Comparison of ENCODE assay signal across 8 mouse cellular contexts in genomic region chr6:65778861-65779688, GRCm38 (mm10). TPM values are rescaled to one million over a fixed set of nuclear protein-coding genes. Genes with fewer than 3 reads are reported as not detected.
DNase-seq lines count a peak whose midpoint lies in the region; ATAC-seq and TF ChIP-seq lines count a peak whose summit lies in the region.

TSS of gene Prdm5 (plus strand) at chr6:65778988.

- H3K27me3 ChIP-seq in Patski = no peaks in the 10 kb centered on the region
- H3K27me3 ChIP-seq in cerebellum, adult 2 months (ENCODE audit: control insufficient read depth, insufficient read depth, low read length) = no peaks in the 10 kb centered on the region
- no peaks in the 10 kb centered on the region for H3K27me3 ChIP-seq in lung, embryonic 14.5 days (ENCODE audit: insufficient read depth, low read length)

- POLR2A ChIA-PET in Patski (lab: Charles Lee) = no interaction called here

- H3K4me3 ChIP-seq in cerebellum, adult 2 months (replicated peaks; ENCODE audit: insufficient read depth, low read depth, low read length) = peak within 1 kb of the TSS; percentile 49
- H3K4me3 ChIP-seq in lung, embryonic 14.5 days (ENCODE audit: low read depth, low read length) = peak within 1 kb of the TSS; percentile 67

- peak within 1 kb of the TSS; percentile 88 for H3K9ac ChIP-seq in lung, embryonic 14.5 days

- in situ Hi-C loops in Patski (cut with MboI; ENCODE audit: low pct_unique_long_range_greater_than_20kb) = no loop called here

- TF ChIP-seq CTCF in Patski (IDR thresholded peaks at IDR 0.05) = no peak
- TF ChIP-seq CTCF in cerebellum, adult 2 months (IDR thresholded peaks at IDR 0.05; ENCODE audit: borderline replicate concordance, insufficient read depth, low read depth, low read length) = no peak
- no peak for TF ChIP-seq CTCF in lung, embryonic 14.5 days (IDR thresholded peaks at IDR 0.05; ENCODE audit: low read depth)

- WGBS in cerebellum, adult 2 months = 2% methylated on average over 55 of the region's 56 CpGs
- WGBS in lung, embryonic 14.5 days = 3% methylated on average over 55 of the region's 56 CpGs

- CTCF ChIA-PET in Patski (lab: Charles Lee) = interaction anchor here (0.8 to 1.4 kb wide), 2 partner anchors 13 to 22 kb away, joined by 3 read pairs; no protein-coding TSS in a partner anchor

- H3K36me3 ChIP-seq in lung, embryonic 14.5 days (ENCODE audit: insufficient read depth) = no peaks in the 10 kb centered on the region

- H3K4me2 ChIP-seq in lung, embryonic 14.5 days = peak within 1 kb of the TSS; percentile 77

- no peaks in the 10 kb centered on the region for H3K4me1 ChIP-seq in cerebellum, adult 2 months (ENCODE audit: control insufficient read depth, insufficient read depth, low read length)
- H3K4me1 ChIP-seq in lung, embryonic 14.5 days (ENCODE audit: insufficient read depth) = peaks cover 10% of the 10 kb centered on the region; the same call in 1 of the 2 replicates

- ATAC-seq in Patski = peak; percentile 89
- ATAC-seq in lung, embryonic 14.5 days (ENCODE audit: insufficient read depth) = peak; percentile 96

- DNase-seq in Patski (ENCODE audit: low read depth, low spot score) = no peak
- DNase-seq in cerebellum, adult 2 months = peak; percentile 74 to 80
- peak; percentile 57 for DNase-seq in forelimb bud, embryonic 11.5 days (ENCODE audit: low read depth, low spot score)
- DNase-seq in heart, postnatal 4 days = peak; percentile 76
- peak in 1 of 2 experiments; percentile 36 for DNase-seq in layer of hippocampus, adult 8-10 months (ENCODE audit: low spot score in 2 of 2)
- peak; percentile 83 for DNase-seq in lung, embryonic 14.5 days
- peak; percentile 62 for DNase-seq in ovary, postnatal 10 days (ENCODE audit: low spot score)
- DNase-seq in urinary bladder, postnatal 36 days (ENCODE audit: low spot score in 2 of 2) = peak; percentile 19 to 31

- H3K9me3 ChIP-seq in lung, embryonic 14.5 days (ENCODE audit: low read depth, low read length) = no peaks in the 10 kb centered on the region

- no peak for TF ChIP-seq POLR2A in cerebellum, adult 2 months (IDR thresholded peaks at IDR 0.05; ENCODE audit: borderline replicate concordance, insufficient read depth, low read length)

- H3K27ac ChIP-seq in cerebellum, adult 2 months (ENCODE audit: insufficient read depth, low read length) = no peak within 1 kb of the TSS
- H3K27ac ChIP-seq in lung, embryonic 14.5 days (ENCODE audit: low read depth) = peak within 1 kb of the TSS; percentile 83

RNA-seq across cellular contexts. Expression of gene Prdm5, which starts in this region (rescaled TPM):
- polyA plus RNA-seq in Patski (2021) = 10.9 TPM
- polyA plus RNA-seq in cerebellum, adult 2 months (2012; rRNA removed) = 5.1 and 6.4 TPM in 2 replicates
- 10 to 100 TPM; 13.4 to 13.8 TPM for total RNA-seq in heart, postnatal 4 days (2021)
- total RNA-seq in layer of hippocampus, adult 8-10 months (2022) = 10 to 100 TPM; 29.0 to 35.7 (median 33.2) TPM
- polyA plus RNA-seq in lung, embryonic 14.5 days (2014; fragmentation: Nextera tagmentation; extraction: Ambion mirVana) = 23.5 and 25.0 TPM in 2 replicates
